Mouse (Mus musculus): Measurements from ENCODE around the gene Pls1.

DNA sequence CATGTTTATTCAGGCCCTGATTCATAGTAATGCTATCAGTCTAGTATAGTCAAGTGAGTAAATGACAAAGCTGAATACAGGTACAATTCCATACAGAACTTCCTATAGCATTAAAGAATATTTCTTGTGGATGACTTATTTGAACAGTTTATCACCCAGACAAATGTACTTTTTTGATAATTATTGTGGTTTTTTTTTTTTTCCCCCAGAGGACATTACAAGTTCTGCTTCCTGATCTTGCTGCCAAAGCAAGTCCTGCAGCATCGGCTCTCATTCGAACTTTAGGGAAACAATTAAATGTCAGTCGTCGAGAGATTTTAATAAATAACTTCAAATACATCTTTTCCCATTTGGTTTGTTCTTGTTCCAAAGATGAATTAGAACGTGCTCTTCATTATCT, 33.1 kb upstream of the Pls1 start:
- TF ChIP-seq EP300 (optimal IDR thresholded peaks at IDR 0.05) = no peak
- no peak for TF ChIP-seq CTCF (IDR thresholded peaks at IDR 0.05; ENCODE audit: low read depth)

All from stomach, postnatal 0 days (tissue).